Mouse (Mus musculus) midbrain, embryonic 16.5 days (tissue): ENCODE results near the gene Klk13. TPM values are rescaled to one million over a fixed set of nuclear protein-coding genes. Genes with fewer than 3 reads are reported as not detected.
A peak's percentile ranks its signal among the peaks of the same experiment; 100 is the strongest.
"Not testable (repeated sequence)": the region's sequence is repeated elsewhere in the genome, so short reads cannot be mapped to it uniquely, and the experiment has no call there.

ENCODE experiments used
- ATAC-seq: fragments of 200-750 bp; cut with Nextera tagmentation; 2 replicates; pipeline ENCODE4 v1.8.0; 2017; ENCODE audit warnings: moderate TSS enrichment
- H3K27ac ChIP-seq: fragments of 300-500 bp; sonication (generic); 2 replicates; pipeline ENCODE4 v1.5.1; 2014; ENCODE audit warnings: mild to moderate bottlenecking, low read length, mixed read lengths
- H3K27me3 ChIP-seq: fragments of 300-500 bp; sonication (generic); 2 replicates; pipeline ENCODE4 v1.6.1; 2014; ENCODE audit warnings: low read depth, low read length, mixed read lengths; ENCODE audit not compliant: control insufficient read depth, insufficient read depth
- H3K36me3 ChIP-seq: fragments of 300-500 bp; sonication (generic); 2 replicates; pipeline ENCODE4 v1.6.1; 2014; ENCODE audit warnings: mild to moderate bottlenecking, low read length, moderate library complexity, mixed read lengths; ENCODE audit not compliant: control insufficient read depth, insufficient read depth
- H3K4me1 ChIP-seq: fragments of 300-500 bp; sonication (generic); 2 replicates; pipeline ENCODE4 v1.6.1; 2014; ENCODE audit warnings: mild to moderate bottlenecking, low read length, mixed read lengths; ENCODE audit not compliant: control insufficient read depth, insufficient read depth
- H3K4me2 ChIP-seq: fragments of 300-500 bp; sonication (generic); 2 replicates; pipeline ENCODE4 v1.6.1; 2014; ENCODE audit warnings: mild to moderate bottlenecking, low read length, mixed read lengths
- H3K4me3 ChIP-seq: fragments of 300-500 bp; sonication (generic); 2 replicates; pipeline ENCODE4 v1.5.1; 2014; ENCODE audit warnings: low read depth, mild to moderate bottlenecking, low read length, moderate library complexity, mixed read lengths
- H3K9ac ChIP-seq: fragments of 300-500 bp; sonication (generic); 2 replicates; pipeline ENCODE4 v1.6.1; 2014; ENCODE audit warnings: low read depth, low read length, mixed read lengths
- H3K9me3 ChIP-seq: fragments of 300-500 bp; sonication (generic); replicated peaks from 2 replicates; pipeline ENCODE4 v1.6.1; 2014; ENCODE audit warnings: mild to moderate bottlenecking, low read length, mixed read lengths; ENCODE audit not compliant: control insufficient read depth, poor library complexity, severe bottlenecking
- WGBS: fragments of 180-500 bp; shearing (Covaris S2); extraction: QIAGEN DNeasy Blood & Tissue Kit; methylation state at CpG from one replicate; pipeline ENCODE4 v1.1.7; 2014; 5-methylcytosine and 5-hydroxymethylcytosine counted together
- polyA plus RNA-seq: library from polyadenylated mRNA; unstranded; fragments of >200 nt; fragmentation: Nextera tagmentation; extraction: Ambion mirVana; gene quantifications from 2 replicates; pipeline ENCODE4 v1.2.1, GENCODE M21; 2015

The Klk13 gene
- polyA plus RNA-seq, 1 experiment from 2014 or later, result 0.20 TPM

GRCm38 (mm10) chr7:43678517-43678916 is 33.9 kb upstream of the Klk13 start:
- H3K4me1 ChIP-seq, result no peaks in the 10 kb centered on the region
- H3K4me2 ChIP-seq, result no peak overlapping the region
- no peak overlapping the region for H3K27ac ChIP-seq
- no peak overlapping the region for H3K9ac ChIP-seq
- H3K36me3 ChIP-seq, result peaks cover 32% of the 10 kb centered on the region
- H3K27me3 ChIP-seq, result no peaks in the 10 kb centered on the region
- ATAC-seq, result no peak
- 0 out of 2 replicates have a peak, but pooled peaks cover 3% of the 10 kb centered on the region for H3K9me3 ChIP-seq
- H3K4me3 ChIP-seq, result no peak overlapping the region

- 20% methylated on average over 5 of the region's 5 CpGs for WGBS
- Histone ChIP-seq H3K4me1 (no peaks in the 10 kb centered on the region), H3K9me3 (0 out of 2 replicates have a peak, but pooled peaks cover 3% of the 10 kb centered on the region), H3K9ac (no peak overlapping the region), H3K36me3 (peaks cover 22% of the 10 kb centered on the region), H3K27ac (no peak overlapping the region), H3K4me2 (no peak overlapping the region), H3K27me3 (no peaks in the 10 kb centered on the region), H3K4me3 (no peak overlapping the region)
- 0 out of 2 replicates have a peak, but pooled peaks have one; percentile 18 for ATAC-seq
These were observed 31.4 kb upstream of the Klk13 start for GRCm38 (mm10) chr7:43680960-43681359.

- not testable (repeated sequence) for H3K4me1 ChIP-seq, ATAC-seq, H3K27ac ChIP-seq, H3K9me3 ChIP-seq, H3K4me3 ChIP-seq, H3K27me3 ChIP-seq, H3K4me2 ChIP-seq, H3K36me3 ChIP-seq, H3K9ac ChIP-seq
- 28% methylated on average over 1 of the region's 1 CpGs for WGBS
These were observed 29.9 kb upstream of the Klk13 start for GRCm38 (mm10) chr7:43682511-43682910.

- Histone ChIP-seq H3K4me3 (no peak overlapping the region), H3K27me3 (no peaks in the 10 kb centered on the region), H3K9me3 (no peaks in the 10 kb centered on the region), H3K4me2 (no peak overlapping the region), H3K4me1 (no peaks in the 10 kb centered on the region), H3K36me3 (no peaks in the 10 kb centered on the region), H3K27ac (no peak overlapping the region), H3K9ac (no peak overlapping the region)
- WGBS, result 70% methylated on average over 7 of the region's 7 CpGs
- no peak for ATAC-seq
These were observed 27.3 kb upstream of the Klk13 start for GRCm38 (mm10) chr7:43685088-43685487.

- ATAC-seq, result no peak
These were observed 22.2 kb upstream of the Klk13 start, which contains the start of gene Klk14 for GRCm38 (mm10) chr7:43690118-43690517. Klk14 (plus strand) TSS chr7:43690418.

GRCm38 (mm10) chr7:43710031-43710430 is 2.3 kb upstream of the Klk13 start:
- ATAC-seq, result no peak
- Histone ChIP-seq H3K9ac (no peak overlapping the region), H3K4me2 (no peak overlapping the region), H3K9me3 (no peaks in the 10 kb centered on the region), H3K27me3 (no peaks in the 10 kb centered on the region; the same call in 1 of the 2 replicates), H3K36me3 (no peaks in the 10 kb centered on the region), H3K4me1 (no peaks in the 10 kb centered on the region), H3K27ac (no peak overlapping the region), H3K4me3 (no peak overlapping the region)
- WGBS, result 90% methylated on average over 3 of the region's 3 CpGs

More at GRCm38 (mm10) chr7:43690118-43690517, 22.2 kb upstream of the Klk13 start, which contains the start of gene Klk14:
- Histone ChIP-seq H3K27me3 (no peaks in the 10 kb centered on the region), H3K36me3 (no peaks in the 10 kb centered on the region), H3K9ac (no peak within 1 kb of the TSS), H3K4me2 (no peak within 1 kb of the TSS), H3K4me3 (no peak within 1 kb of the TSS), H3K4me1 (no peaks in the 10 kb centered on the region), H3K27ac (no peak within 1 kb of the TSS), H3K9me3 (no peaks in the 10 kb centered on the region)

- no peak for ATAC-seq
- 7% methylated on average over 9 of the region's 9 CpGs for WGBS
- H3K4me1 ChIP-seq, result no peaks in the 10 kb centered on the region
- no peak overlapping the region for H3K27ac ChIP-seq
- 0 out of 2 replicates have a peak overlapping the region, but pooled peaks have one; percentile 12 for H3K4me2 ChIP-seq
- H3K27me3 ChIP-seq, result no peaks in the 10 kb centered on the region; the same call in 1 of the 2 replicates
- H3K9me3 ChIP-seq, result no peaks in the 10 kb centered on the region
- H3K36me3 ChIP-seq, result no peaks in the 10 kb centered on the region
- no peak overlapping the region for H3K4me3 ChIP-seq
- no peak overlapping the region for H3K9ac ChIP-seq
These were observed 550 bp downstream of the Klk13 start for GRCm38 (mm10) chr7:43712917-43713316.

- no peak overlapping the region for H3K9ac ChIP-seq
- no peak overlapping the region for H3K4me3 ChIP-seq
- 5% methylated on average over 19 of the region's 19 CpGs for WGBS
- no peaks in the 10 kb centered on the region; the same call in 1 of the 2 replicates for H3K27me3 ChIP-seq
- H3K27ac ChIP-seq, result no peak overlapping the region
- no peak for ATAC-seq
- H3K4me2 ChIP-seq, result no peak overlapping the region
- H3K36me3 ChIP-seq, result no peaks in the 10 kb centered on the region
- H3K4me1 ChIP-seq, result no peaks in the 10 kb centered on the region
- no peaks in the 10 kb centered on the region for H3K9me3 ChIP-seq
These were observed 1.5 kb downstream of the Klk13 start for GRCm38 (mm10) chr7:43713741-43714351.

GRCm38 (mm10) chr7:43747788-43748187 is 35.4 kb downstream of the Klk13 start:
- no peak overlapping the region for H3K27ac ChIP-seq
- no peak overlapping the region for H3K4me2 ChIP-seq
- no peaks in the 10 kb centered on the region for H3K36me3 ChIP-seq
- 48% methylated on average over 1 of the region's 1 CpGs for WGBS
- H3K4me1 ChIP-seq, result no peaks in the 10 kb centered on the region
- ATAC-seq, result no peak
- no peak overlapping the region for H3K9ac ChIP-seq
- no peak overlapping the region for H3K4me3 ChIP-seq
- no peaks in the 10 kb centered on the region for H3K27me3 ChIP-seq
- H3K9me3 ChIP-seq, result no peaks in the 10 kb centered on the region
